7 mouse cellular contexts compared by ENCODE assay signal in the genomic region with DNA sequence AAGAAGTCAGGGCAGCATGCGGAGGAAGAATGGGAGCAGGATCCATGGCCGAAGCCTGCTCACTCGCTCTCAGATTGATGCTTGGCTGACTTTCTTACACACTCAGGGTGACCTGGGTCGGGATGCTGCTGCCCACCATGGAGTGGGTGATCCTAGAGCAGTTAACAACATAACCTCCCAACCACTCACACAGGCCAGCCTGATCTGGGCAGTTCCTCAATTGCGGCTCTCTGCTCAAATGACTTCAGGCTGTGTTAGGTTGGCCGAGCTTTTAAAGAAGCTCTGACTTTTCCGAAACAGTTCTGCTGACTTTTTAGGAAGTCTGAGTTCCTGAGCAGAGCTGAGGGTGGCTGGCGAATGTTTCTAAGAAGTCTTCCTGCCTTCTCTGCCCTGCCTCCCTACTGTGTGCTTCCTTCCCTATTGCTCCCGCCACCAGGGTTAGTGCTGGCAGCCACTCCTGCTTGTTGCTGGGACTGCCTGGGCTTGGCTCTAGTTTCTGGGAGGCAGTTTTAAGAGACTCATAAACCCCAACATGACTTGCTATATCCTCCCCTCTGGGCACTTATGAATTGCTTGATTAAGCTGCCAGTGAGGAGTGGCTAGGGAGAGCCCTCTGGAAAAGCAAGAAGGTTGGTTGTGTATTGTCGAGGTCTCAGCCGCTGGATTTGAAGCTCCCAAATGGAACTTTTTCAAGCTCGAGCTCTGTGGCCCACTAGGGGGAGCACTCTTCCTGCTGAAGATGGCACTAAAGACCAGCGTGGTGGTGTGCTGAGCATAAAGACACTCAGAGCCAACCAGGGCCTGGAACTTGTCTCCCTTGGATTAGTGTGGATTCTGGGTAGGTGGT. TPM values are rescaled to one million over a fixed set of nuclear protein-coding genes. Genes with fewer than 3 reads are reported as not detected.
DNase-seq lines count a peak whose midpoint lies in the region; ATAC-seq lines count a peak whose summit lies in the region.

No protein-coding gene starts in this region.

- H3K27me3 ChIP-seq in intestine, embryonic 14.5 days (replicated peaks; ENCODE audit: control insufficient read depth, insufficient read depth, low read length), result no peaks in the 10 kb centered on the region

- ATAC-seq in frontal cortex, adult (ENCODE audit: low TSS enrichment), result peak; percentile 83
- no peak for ATAC-seq in intestine, embryonic 14.5 days (replicated peaks; ENCODE audit: low FRiP score, low TSS enrichment, low read depth)
- peak; percentile 90 for ATAC-seq in megakaryocyte progenitor cell, adult 5-6 weeks (replicated peaks; ENCODE audit: poor library complexity)

- no peaks in the 10 kb centered on the region for H3K9me3 ChIP-seq in intestine, embryonic 14.5 days (ENCODE audit: control insufficient read depth, low read length)

- H3K27ac ChIP-seq in intestine, embryonic 14.5 days (ENCODE audit: low read depth), result no peak overlapping the region

- H3K4me2 ChIP-seq in intestine, embryonic 14.5 days (ENCODE audit: low read length), result no peak overlapping the region

- peaks cover 67% of the 10 kb centered on the region for H3K36me3 ChIP-seq in intestine, embryonic 14.5 days (ENCODE audit: control insufficient read depth, insufficient read depth, low read length)

- no peak overlapping the region for H3K4me3 ChIP-seq in intestine, embryonic 14.5 days (ENCODE audit: low read depth, low read length)

- H3K9ac ChIP-seq in intestine, embryonic 14.5 days (ENCODE audit: low read length), result no peak overlapping the region

- no peaks in the 10 kb centered on the region for H3K4me1 ChIP-seq in intestine, embryonic 14.5 days (replicated peaks; ENCODE audit: control insufficient read depth, insufficient read depth, low read length)

- DNase-seq in T-cell, adult 2 months (ENCODE audit: low spot score), result peak; percentile 28
- DNase-seq in cerebellum, adult 8-10 months, result peak; percentile 48
- DNase-seq in intestine, embryonic 14.5 days (ENCODE audit: low spot score), result peak; percentile 82
- peak; percentile 43 to 55 for DNase-seq in left cerebral cortex, adult 8-10 months (ENCODE audit: low spot score in 2 of 2)
- DNase-seq in right cerebral cortex, postnatal 14 days, result peak; percentile 76

- WGBS in intestine, embryonic 14.5 days, result 64% methylated on average over 13 of the region's 13 CpGs

RNA-seq across cellular contexts. Expression of gene Ccdc93, which starts 9.9 kb away (rescaled TPM):
- polyA plus RNA-seq in intestine, embryonic 14.5 days (2014; fragmentation: Nextera tagmentation; extraction: Ambion mirVana), result 9.3 and 10.1 TPM in 2 replicates
- total RNA-seq in left cerebral cortex, adult 8-10 months (2022), result 10 to 100 TPM; 20.8 to 25.6 (median 22.7) TPM
- total RNA-seq in megakaryocyte progenitor cell, adult 5-6 weeks (2015), result 13.3 and 17.0 TPM in 2 replicates
- 26.3 and 31.4 TPM in 2 replicates for total RNA-seq in megakaryocyte progenitor cell, adult 5-6 weeks (2017)

Comparison
In these comparisons a context has a peak if more than half of its experiments do, and no peak if none do; other contexts are left out.
1. DNase-seq: peak in every context shown above with its lines; median percentile 82 in intestine, embryonic 14.5 days; 76 in right cerebral cortex, postnatal 14 days; 49 in left cerebral cortex, adult 8-10 months; 48 in cerebellum, adult 8-10 months; 28 in T-cell, adult 2 months.